Mouse (Mus musculus): Measurements from ENCODE around the gene Tnfaip2. TPM values are rescaled to one million over a fixed set of nuclear protein-coding genes. Genes with fewer than 3 reads are reported as not detected.

The Tnfaip2 gene
- total RNA-seq, 2 experiments from 2014 or later = 121 to 456 TPM

DNA sequence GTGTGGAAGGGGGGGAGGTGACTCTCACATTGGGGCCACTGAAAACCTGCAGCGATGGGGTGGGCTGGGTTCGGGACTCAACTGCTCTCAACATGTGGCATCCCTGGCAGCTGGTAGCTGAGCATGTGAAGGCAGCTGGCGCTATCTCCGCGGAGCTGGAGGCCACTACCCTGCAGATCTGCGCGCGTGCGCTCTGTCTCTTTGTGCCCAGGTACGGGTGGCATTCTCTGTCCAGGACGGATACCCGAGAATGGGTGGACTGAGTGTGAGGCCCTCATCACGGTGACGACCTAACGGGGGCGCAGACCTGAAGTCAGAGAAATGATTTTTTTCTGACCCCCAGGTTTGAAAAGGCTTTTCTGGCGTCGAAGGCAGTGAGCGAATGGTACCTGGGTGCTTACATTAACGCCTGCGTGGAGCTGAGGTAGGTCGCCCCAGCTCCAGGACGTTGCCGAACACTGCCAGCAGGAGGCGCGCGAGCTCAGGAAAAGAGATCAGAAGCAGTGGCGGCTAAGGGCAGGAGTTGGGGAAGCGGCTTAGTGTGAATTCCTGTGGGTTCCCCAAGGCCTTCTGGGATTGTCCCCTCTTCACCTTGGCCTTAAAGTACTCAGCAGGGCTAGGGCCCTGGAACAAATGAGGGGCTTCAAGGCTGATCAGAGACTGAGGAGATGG, 16.3 kb upstream of the Tnfaip2 start:
- ATAC-seq (replicated peaks; ENCODE audit: low FRiP score, poor library complexity, severe bottlenecking) = peak; percentile 74

DNA sequence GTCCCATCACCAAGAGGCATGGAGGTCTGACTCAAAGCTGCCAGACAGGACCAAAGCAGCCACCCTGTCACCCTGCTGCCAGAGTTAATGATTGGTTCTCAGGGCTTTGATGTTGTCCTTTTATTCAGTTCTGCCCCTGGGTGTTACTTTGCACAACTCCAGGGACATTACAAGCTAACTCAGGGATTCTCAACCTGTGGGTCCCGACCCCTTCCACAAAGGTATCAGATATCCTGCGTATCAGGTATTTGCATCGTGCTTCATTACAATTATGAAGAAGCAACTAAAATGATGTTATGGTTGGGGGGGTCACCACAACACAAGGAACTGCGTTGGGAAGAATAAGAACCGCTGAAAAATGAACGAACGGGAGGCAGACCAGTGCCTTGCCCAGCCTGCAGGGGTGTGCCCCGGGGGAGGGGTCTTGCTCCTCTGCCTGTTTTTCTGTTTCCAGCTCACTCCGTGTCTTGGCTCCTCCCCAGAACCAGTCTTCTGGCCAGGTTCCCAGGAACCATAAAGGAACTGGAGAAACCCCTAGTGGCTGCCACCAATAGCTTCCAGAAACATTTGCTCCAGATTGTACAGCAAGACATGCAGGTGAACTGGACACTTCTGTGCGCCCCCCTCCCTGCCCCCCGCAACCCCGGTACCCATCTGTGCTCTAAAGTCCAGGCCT, 14.7 kb upstream of the Tnfaip2 start:
- ATAC-seq (replicated peaks; ENCODE audit: low FRiP score, poor library complexity, severe bottlenecking) = no peak

DNA sequence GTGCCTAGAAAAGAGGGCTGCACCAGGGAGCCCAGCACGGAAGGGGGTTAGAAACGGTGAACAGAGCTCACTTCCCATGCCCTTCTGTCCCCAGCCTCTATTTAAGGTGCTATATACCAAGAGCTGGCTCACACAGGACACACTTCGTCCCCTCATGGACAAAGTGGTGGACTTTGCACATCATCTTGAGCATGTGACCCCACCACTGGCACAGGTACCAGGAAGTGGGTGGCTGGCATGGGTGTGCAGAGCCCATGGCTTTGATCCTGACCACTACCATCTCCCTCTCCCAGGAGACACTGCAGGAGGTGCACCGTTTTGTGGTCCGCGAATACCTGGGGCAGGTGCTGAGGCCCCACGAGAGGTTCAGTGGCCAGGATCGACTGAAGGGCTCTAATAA, 13.9 kb upstream of the Tnfaip2 start:
- no peak for ATAC-seq (replicated peaks; ENCODE audit: low FRiP score, poor library complexity, severe bottlenecking)

DNA sequence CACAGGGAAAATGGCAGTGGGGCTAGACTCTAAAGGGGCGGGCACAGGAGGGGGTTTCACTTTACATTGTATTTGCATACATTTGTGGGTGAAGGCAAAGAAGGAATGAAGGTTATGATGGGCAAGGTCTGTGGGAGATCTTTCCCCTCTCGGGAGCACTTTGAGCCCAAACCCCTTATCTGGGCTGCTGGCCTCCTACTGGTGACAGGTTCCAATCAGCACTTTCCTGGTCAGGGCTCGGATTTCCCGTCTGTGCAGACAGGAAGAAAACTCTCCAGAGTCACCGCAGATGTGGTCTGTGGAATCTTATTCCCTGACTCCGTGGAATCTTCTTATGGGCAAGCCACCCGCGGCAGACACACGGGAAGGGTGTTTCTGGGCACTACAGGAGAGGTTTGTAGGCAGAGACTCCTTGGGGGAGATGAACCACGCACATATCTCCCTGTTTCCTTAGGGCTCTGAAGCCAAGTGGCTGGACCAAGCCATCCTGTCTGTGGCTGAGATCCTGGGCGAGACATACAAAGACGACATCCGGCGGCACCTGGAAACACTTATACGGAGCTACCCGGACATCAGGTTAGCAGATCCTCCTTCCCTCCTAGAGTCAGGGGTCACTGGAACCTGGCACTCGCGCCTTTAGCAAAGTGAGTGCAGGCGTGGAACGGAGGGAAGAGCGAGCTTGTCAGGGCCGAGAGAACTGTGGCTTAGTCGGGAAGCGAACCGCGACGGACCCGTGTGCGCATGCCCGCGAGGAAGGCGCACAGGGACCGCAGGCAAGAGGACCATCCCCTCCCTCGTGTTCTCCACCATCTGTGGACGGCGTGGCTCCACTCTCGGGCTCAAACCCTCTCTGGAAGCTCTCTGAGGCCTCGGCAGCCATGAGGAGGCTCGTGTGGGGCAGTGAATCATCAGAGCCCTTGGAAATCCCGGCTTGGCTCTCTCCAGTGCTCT, 13.0 kb upstream of the Tnfaip2 start:
- ATAC-seq (replicated peaks; ENCODE audit: low FRiP score, poor library complexity, severe bottlenecking) = peak; percentile 32; the same call in 1 of the 2 replicates

DNA sequence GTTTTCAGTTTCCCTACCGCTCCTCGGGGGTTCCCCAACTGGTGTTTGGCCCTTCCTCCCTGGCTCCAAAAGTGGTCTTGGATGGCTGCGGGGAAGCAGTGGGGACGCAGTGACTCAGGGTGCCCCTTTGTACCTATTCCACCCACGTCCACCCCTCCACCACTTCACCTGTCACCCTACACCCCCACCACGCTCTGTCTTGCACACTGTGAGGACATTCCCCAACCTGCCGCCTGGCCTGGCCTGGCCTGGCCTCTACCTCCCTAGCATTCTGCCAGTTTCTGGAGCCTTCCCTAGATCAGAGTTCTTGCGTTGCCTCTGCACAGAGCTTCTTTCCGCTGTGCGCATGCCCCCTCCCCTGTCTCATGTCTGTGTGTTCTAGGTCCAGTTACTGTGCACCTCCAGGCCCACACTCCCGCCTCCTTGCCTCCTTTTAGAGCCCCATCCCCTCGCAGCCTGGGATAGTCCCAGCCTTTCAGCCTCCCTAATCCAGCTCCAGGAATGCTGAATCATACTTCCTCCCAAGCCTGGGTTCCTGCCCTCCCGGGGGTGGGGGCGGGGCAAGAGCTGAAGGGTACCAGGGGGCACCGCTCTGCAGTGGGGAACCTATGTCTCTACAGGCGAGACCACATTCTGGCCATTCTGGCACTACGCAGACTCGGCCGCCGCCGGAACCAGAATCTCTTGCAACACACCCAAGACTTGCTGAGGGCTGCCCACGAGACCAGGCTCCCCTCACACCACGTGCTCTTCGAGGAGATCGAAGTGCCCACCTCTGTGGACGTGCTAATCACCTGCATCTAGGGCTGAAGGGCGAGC, 12.0 kb upstream of the Tnfaip2 start:
- no peak for ATAC-seq (replicated peaks; ENCODE audit: low FRiP score, poor library complexity, severe bottlenecking)

DNA sequence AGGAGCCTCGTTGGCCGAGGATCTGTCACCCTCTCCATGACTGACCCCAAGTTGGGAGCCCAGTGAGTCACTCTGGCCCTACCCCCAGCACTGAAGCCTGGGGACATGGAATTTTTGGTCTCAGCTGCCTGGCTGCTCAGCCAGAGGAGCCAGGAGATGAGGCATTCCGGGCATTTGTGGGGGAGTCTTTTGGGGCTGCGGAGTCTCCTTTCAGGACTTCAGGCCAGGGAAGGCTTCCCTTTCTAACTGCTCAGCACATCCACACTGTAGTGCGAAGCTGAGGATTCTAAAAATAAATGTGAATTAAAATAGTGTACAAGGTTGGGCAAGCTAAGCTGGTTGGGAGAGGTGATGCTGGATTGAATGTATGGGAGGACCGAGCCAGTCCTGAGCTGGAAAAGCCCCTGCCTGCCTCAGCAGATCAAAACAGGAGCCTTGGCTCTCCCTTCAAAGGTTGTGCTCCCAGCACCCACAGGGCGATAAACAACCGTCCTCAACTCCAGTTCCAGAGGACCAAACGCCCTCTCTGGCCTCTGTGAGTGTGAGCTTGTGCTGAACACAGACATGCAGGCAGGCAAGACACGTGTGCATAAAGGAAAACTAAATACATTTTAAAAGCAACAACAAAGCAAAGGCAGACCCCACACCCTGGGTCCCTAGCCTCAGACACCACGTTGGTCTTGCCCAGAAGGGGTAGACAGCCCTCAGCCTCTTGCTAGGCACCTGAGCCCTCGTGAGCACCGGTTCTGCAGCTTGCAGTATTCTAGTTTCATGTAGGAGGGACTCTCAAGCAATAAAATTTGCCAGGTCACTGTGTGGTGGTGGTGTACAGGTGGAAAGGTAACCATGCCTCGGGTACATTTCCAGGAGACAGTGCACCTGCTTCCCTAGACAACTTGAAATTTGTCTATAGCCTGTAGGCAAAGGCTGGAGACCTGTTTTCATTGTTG, 11.1 kb upstream of the Tnfaip2 start:
- no peak for ATAC-seq (replicated peaks; ENCODE audit: low FRiP score, poor library complexity, severe bottlenecking)

DNA sequence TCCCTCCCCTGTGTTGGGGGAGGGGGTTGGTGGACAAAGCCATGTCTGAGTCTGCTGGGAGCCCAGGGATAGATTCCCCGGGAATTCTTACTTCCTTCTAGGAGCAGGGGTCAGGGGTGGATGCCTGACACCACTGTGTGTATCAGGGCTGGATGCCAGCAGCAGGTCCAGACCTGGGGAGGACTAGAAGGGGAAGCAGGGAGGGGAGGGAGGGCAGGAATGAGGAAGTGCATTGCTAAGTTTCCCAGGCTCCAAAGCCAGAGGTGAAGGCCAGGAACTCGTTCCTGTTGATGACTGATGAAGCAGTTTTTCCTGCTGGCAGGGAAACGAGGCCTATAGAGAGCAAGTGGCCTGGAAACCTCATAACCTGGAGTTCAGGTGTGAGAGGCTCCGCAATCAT, 10.2 kb upstream of the Tnfaip2 start:
- no peak for ATAC-seq (replicated peaks; ENCODE audit: low FRiP score, poor library complexity, severe bottlenecking)

DNA sequence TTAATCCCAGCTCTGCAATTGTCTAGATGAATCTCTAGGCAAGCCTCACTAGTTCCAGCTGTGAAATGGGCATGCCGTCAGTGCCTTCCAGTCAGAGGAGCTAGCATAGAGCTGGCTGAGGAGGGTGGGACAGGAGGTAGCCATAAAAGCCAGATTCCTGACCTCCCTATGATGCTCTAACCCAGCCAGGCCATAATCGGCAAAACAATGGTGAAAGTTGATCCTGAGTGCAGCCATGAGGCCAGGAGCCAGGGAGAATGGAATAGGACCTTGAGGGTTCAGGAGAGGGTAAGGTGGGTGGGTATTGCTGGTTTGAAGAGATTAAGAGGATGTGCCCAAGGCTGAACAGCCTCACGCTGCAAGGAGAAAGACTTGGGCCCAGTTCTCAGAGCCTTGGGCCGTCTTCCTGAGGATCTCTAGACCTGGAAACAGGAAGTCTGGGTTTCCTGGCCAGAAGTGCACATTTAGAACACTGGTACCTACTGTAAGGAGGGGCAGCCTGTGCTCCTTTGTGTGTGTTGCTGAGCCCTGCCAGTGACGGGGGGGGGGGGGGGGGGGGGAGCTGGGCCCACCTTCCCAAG, 9.4 kb upstream of the Tnfaip2 start:
- ATAC-seq (replicated peaks; ENCODE audit: low FRiP score, poor library complexity, severe bottlenecking) = no peak

DNA sequence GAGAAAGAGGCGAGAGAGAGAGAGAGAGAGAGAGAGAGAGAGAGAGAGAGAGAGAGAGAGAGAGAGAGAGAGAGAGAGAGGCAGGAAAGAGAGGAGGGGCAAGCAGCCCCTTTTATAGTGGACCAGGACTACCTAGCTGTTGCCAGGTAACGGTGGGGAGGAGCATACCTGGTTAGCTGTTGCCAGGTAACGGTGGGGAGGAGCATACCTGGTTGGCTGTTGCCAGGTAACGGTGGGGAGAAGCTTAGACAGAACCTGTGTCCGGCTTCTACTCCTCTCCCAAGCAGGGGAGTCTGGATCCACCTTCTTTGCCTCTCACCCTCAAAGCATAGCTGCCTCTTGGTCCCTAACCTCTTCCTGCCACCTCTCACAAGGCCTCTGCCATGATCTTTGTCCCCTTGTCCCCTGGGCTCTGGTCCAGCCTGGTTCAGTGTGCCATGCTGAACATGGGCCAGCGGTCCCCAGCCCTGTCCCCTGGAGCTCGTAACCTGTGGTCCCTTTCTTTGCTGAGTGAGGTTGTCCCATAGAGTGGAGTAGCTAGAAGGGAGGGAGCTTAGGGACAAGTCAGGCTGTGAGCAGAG, 8.0 kb upstream of the Tnfaip2 start:
- ATAC-seq (replicated peaks; ENCODE audit: low FRiP score, poor library complexity, severe bottlenecking) = 0 out of 2 replicates have a peak, but pooled peaks have one; percentile 19

DNA sequence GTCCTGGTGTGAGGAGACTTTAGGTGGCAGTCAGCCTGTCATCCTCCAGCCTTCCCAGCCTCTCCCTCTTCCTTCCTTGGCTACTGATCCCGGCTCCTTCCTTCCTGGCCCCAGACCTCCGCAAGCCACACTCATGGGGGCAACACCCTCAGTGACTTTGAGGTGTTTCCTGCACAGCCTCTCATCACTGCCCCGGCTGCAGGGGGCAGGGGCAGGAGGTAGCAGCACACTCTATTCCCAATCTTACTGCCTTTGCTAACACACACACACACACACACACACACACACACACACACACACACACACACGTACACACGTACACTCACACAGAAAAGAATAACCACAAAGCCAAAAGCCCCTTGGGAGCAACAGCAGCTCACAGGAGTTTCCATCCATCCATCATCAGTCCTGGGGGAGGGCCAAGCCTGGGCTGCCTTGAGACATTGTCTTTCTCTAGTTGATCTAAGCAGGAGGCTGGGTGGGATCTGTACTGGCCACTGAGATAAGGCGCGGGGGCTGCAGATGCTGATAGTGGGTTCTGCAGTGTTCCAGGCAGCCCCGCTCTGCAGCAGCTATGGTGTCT, 7.4 kb upstream of the Tnfaip2 start:
- peak; percentile 56 for ATAC-seq (replicated peaks; ENCODE audit: low FRiP score, poor library complexity, severe bottlenecking)

DNA sequence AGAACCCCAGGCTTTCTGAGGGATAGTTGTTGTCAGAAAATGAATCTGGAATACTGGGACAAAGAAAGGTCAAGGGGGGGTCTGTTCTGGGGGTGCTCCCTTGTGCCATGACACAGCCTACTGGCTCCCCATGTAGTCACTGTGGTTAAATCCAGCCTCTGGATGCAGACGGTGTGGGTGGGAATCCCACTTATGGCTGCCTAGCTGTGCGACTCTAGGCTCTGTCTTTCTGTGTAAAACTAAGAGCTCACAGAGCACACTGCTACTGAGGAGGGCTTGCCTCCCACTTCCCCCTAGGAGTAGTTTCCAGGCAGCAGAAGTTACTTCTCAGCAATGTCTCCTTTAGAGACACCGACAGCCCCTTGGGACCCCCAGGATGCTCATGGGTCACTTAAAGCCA, 6.1 kb upstream of the Tnfaip2 start:
- ATAC-seq (replicated peaks; ENCODE audit: low FRiP score, poor library complexity, severe bottlenecking) = no peak

DNA sequence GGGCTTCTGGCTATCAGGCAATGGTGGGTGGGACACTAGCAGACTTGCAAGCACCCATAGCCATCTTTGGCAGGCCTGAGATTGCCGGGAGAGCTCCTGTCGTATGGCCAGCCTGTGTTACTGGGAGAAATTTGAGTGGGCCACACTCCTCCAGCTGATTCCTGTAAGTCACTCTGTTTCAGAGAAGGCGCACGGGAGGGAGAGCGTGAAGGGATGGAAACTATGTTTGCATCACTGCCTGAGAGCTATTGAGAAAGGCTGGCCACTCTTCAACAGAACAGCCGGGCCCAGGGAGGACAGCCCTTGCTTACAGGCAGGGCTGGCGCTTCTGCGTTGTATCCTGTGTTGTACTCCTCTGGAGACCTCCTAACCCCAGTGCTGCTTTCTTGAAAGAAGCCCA, 5.6 kb upstream of the Tnfaip2 start:
- ATAC-seq (replicated peaks; ENCODE audit: low FRiP score, poor library complexity, severe bottlenecking) = no peak

DNA sequence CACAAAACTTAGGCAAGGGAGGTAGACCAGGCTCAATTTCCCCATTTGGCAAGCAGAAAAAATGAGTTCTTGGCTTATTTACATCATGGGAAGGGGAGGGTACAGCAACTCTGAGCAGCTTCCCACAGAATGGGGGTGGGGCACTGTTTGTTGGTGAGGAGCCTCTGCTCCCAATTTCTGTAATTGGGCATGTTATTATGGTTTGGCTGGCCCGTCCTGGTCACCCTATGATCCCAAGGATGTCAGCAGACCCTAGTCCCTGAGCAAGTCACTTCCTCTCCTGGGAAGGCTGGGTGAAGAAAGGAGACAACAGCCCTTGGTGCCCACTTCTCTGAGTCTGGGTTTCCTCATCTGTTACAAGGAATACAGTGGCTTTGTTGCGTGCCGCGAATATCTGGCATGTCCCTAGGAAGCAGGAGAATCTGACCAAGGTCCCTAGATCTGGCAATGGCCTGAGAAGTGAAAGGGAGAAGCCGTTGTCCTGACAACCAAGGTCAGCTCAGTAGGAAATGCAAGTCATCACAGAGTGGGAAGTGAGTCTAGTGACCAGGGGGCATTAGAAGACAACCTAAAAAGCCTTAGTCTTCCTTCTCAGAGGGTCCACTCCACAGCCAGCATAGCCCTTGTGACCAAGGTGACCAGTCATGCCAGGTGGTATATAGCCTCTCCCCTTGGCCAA, 4.9 kb upstream of the Tnfaip2 start:
- ATAC-seq (replicated peaks; ENCODE audit: low FRiP score, poor library complexity, severe bottlenecking) = peak; percentile 40

DNA sequence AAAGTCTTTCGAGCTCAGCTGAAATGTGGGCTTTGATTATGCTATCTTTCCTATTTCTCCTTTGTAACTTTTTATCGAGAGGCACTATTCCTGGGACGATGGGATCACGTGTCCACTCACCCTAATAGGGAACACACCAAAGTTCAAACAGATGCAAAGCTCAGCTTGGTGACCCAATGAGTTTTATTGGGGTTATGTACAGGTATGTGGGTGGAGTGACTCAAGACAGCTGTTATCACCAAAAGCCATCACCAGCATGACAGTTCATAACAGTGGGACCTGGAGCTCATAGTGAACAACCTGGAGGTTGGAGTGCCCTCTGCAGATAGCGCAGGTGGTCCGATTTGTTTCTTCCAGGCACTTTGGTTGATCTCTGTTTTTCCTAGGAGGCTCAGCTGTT, 3.4 kb upstream of the Tnfaip2 start:
- ATAC-seq (replicated peaks; ENCODE audit: low FRiP score, poor library complexity, severe bottlenecking) = no peak

DNA sequence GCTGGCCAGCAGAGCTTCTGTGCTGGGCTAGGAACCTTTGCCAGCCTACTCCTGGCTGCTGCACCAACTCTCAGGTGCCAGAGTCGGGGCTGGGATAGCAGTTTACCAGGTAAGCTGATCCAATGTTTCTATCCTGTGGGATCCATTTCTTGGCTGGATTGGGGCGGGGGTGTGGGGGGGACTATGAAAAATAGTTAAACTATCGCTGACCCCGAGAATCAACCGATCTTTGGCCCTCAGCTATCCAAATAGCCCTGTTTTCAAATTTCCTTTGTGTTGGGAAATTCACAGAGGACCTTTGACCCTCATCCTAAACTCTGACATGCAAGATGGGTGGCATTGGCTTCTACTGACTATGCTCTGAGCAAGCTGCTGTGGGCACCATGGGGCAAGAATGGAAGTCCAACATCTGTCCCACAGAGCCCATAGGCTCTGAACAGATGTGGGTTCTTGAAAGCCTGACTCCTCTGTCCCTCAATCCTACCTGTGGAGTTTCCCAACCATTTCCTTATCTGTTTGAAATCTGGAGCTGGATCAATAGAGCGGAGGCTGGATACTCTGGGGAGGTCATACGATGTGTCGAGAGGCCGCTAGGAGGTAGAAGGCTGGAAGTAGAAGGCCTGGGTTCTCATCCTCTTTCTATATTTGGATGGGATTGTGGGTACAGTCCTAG, 1.4 kb upstream of the Tnfaip2 start:
- no peak for ATAC-seq (replicated peaks; ENCODE audit: low FRiP score, poor library complexity, severe bottlenecking)

DNA sequence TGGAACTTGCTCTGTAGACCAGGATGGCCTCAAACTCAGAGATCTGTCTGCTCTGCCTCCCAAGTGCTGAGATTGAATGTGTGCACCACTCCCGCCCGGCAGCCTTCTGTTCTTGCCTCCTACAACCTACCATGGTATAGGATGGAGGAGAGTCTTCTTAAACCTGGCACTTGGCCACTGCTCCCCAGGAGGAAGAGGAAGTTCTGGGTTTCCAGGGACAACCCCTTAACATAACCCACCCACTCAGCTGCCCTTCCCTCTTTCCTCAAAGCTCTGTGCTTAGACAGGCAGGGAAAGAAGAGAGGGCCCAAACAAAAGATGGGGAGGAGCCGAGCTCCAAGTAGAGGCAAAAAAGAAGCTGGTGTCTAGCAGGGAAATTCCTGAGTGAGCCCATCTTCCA, 746 bp upstream of the Tnfaip2 start:
- no peak for ATAC-seq (replicated peaks; ENCODE audit: low FRiP score, poor library complexity, severe bottlenecking)
